Mouse (Mus musculus) liver, embryonic 12.5 days (tissue): Measurements from ENCODE around the gene Cd300a. TPM values are rescaled to one million over a fixed set of nuclear protein-coding genes. Genes with fewer than 3 reads are reported as not detected.

Experiments
- ATAC-seq: fragments of 200-750 bp; cut with Nextera tagmentation; 2 replicates; pipeline ENCODE4 v1.8.0; 2017; ENCODE audit warnings: moderate number of reproducible peaks, mild to moderate bottlenecking, moderate library complexity
- H3K27ac ChIP-seq: fragments of 300-500 bp; sonication (generic); 2 replicates; pipeline ENCODE4 v1.5.1; 2016; ENCODE audit warnings: mild to moderate bottlenecking
- H3K27me3 ChIP-seq: fragments of 300-500 bp; sonication (generic); replicated peaks from 2 replicates; pipeline ENCODE4 v1.6.1; 2016; ENCODE audit warnings: mild to moderate bottlenecking, moderate library complexity
- H3K36me3 ChIP-seq: fragments of 300-500 bp; sonication (generic); 2 replicates; pipeline ENCODE4 v1.6.1; 2016; ENCODE audit warnings: mild to moderate bottlenecking, moderate library complexity
- H3K4me1 ChIP-seq: fragments of 300-500 bp; sonication (generic); 2 replicates; pipeline ENCODE4 v1.6.1; 2016
- H3K4me2 ChIP-seq: fragments of 300-500 bp; sonication (generic); 2 replicates; pipeline ENCODE4 v1.6.1; 2016; ENCODE audit warnings: mild to moderate bottlenecking, moderate library complexity
- H3K4me3 ChIP-seq: fragments of 300-500 bp; sonication (generic); 2 replicates; pipeline ENCODE4 v1.5.1; 2016; ENCODE audit warnings: mild to moderate bottlenecking, moderate library complexity
- H3K9ac ChIP-seq: fragments of 300-500 bp; sonication (generic); 2 replicates; pipeline ENCODE4 v1.6.1; 2016; ENCODE audit warnings: mild to moderate bottlenecking, moderate library complexity
- H3K9me3 ChIP-seq: fragments of 300-500 bp; sonication (generic); replicated peaks from 2 replicates; pipeline ENCODE4 v1.6.1; 2016; ENCODE audit warnings: mild to moderate bottlenecking, moderate library complexity
- WGBS: fragments of 180-500 bp; shearing (Covaris S2); methylation state at CpG from one replicate; pipeline ENCODE4 v1.1.7; 2016; ENCODE audit not compliant: insufficient replicate concordance; 5-methylcytosine and 5-hydroxymethylcytosine counted together
- polyA plus RNA-seq: library from polyadenylated mRNA; unstranded; fragments of >200 nt; fragmentation: Nextera tagmentation; extraction: Ambion mirVana; gene quantifications from 2 replicates; pipeline ENCODE4 v1.2.1, GENCODE M21; 2016

Cd300a gene
- 3.7 and 4.6 TPM in 2 replicates for polyA plus RNA-seq

GRCm38 (mm10) chr11:114889991-114890518 is at the start of gene Cd300a:
TSS of gene Cd300a (plus strand) at chr11:114890041.
- 33% methylated on average over 18 of the region's 18 CpGs for WGBS
- Histone ChIP-seq H3K36me3 (no peaks in the 10 kb centered on the region), H3K9ac (peak within 1 kb of the TSS; percentile 9; the same call in 1 of the 2 replicates), H3K4me2 (peak within 1 kb of the TSS; percentile 51), H3K4me3 (peak within 1 kb of the TSS; percentile 28), H3K27me3 (0 out of 2 replicates have a peak, but pooled peaks cover 4% of the 10 kb centered on the region), H3K27ac (peak within 1 kb of the TSS; percentile 45; the same call in 1 of the 2 replicates), H3K4me1 (peaks cover 15% of the 10 kb centered on the region; the same call in 1 of the 2 replicates), H3K9me3 (no peaks in the 10 kb centered on the region)
- ATAC-seq, result no peak

- peak; percentile 57 for ATAC-seq
- Histone ChIP-seq H3K4me1 (peaks cover 29% of the 10 kb centered on the region), H3K4me2 (peak overlapping the region; percentile 35; the same call in 1 of the 2 replicates), H3K4me3 (no peak overlapping the region), H3K9ac (no peak overlapping the region), H3K27me3 (peaks cover 8% of the 10 kb centered on the region), H3K36me3 (no peaks in the 10 kb centered on the region), H3K27ac (no peak overlapping the region), H3K9me3 (no peaks in the 10 kb centered on the region)
- 13% methylated on average over 8 of the region's 8 CpGs for WGBS
These were observed 45.9 kb upstream of the Cd300a start for GRCm38 (mm10) chr11:114843818-114844463.

GRCm38 (mm10) chr11:114844464-114845220 is 45.2 kb upstream of the Cd300a start:
- 73% methylated on average over 7 of the region's 7 CpGs for WGBS
- H3K4me3 ChIP-seq, result no peak overlapping the region
- H3K9me3 ChIP-seq, result no peaks in the 10 kb centered on the region
- ATAC-seq, result no peak
- no peak overlapping the region for H3K9ac ChIP-seq
- peaks cover 15% of the 10 kb centered on the region for H3K27me3 ChIP-seq
- H3K36me3 ChIP-seq, result no peaks in the 10 kb centered on the region
- peak overlapping the region; percentile 35; the same call in 1 of the 2 replicates for H3K4me2 ChIP-seq
- peaks cover 33% of the 10 kb centered on the region for H3K4me1 ChIP-seq
- H3K27ac ChIP-seq, result peak overlapping the region; percentile 26; the same call in 1 of the 2 replicates

GRCm38 (mm10) chr11:114846336-114846735 is 43.5 kb upstream of the Cd300a start:
- Histone ChIP-seq H3K9ac (no peak overlapping the region), H3K9me3 (no peaks in the 10 kb centered on the region), H3K27me3 (peaks cover 32% of the 10 kb centered on the region), H3K4me1 (peaks cover 49% of the 10 kb centered on the region), H3K36me3 (no peaks in the 10 kb centered on the region), H3K27ac (no peak overlapping the region), H3K4me3 (no peak overlapping the region), H3K4me2 (no peak overlapping the region)
- WGBS, result 49% methylated on average over 4 of the region's 4 CpGs
- no peak for ATAC-seq

GRCm38 (mm10) chr11:114847008-114847407 is 42.8 kb upstream of the Cd300a start:
- ATAC-seq, result no peak
- Histone ChIP-seq H3K4me2 (no peak overlapping the region), H3K36me3 (no peaks in the 10 kb centered on the region), H3K9me3 (no peaks in the 10 kb centered on the region), H3K4me1 (peaks cover 56% of the 10 kb centered on the region), H3K4me3 (no peak overlapping the region), H3K9ac (no peak overlapping the region), H3K27me3 (peaks cover 38% of the 10 kb centered on the region), H3K27ac (no peak overlapping the region)
- WGBS, result 81% methylated on average over 5 of the region's 5 CpGs

- H3K4me3 ChIP-seq, result no peak overlapping the region
- H3K9me3 ChIP-seq, result no peaks in the 10 kb centered on the region
- 14% methylated on average over 2 of the region's 2 CpGs for WGBS
- H3K27me3 ChIP-seq, result peaks cover 64% of the 10 kb centered on the region
- no peak overlapping the region for H3K27ac ChIP-seq
- H3K4me2 ChIP-seq, result no peak overlapping the region
- peaks cover 60% of the 10 kb centered on the region for H3K4me1 ChIP-seq
- ATAC-seq, result no peak
- H3K9ac ChIP-seq, result no peak overlapping the region
- H3K36me3 ChIP-seq, result no peaks in the 10 kb centered on the region
These were observed 40.3 kb upstream of the Cd300a start for GRCm38 (mm10) chr11:114849572-114849971.

- WGBS, result 31% methylated on average over 5 of the region's 5 CpGs
- H3K27ac ChIP-seq, result peak overlapping the region; percentile 16; the same call in 1 of the 2 replicates
- ATAC-seq, result no peak
- H3K9ac ChIP-seq, result no peak overlapping the region
- no peaks in the 10 kb centered on the region for H3K9me3 ChIP-seq
- peak overlapping the region; percentile 77 for H3K4me2 ChIP-seq
- H3K4me1 ChIP-seq, result peaks cover 60% of the 10 kb centered on the region
- no peaks in the 10 kb centered on the region for H3K36me3 ChIP-seq
- H3K4me3 ChIP-seq, result peak overlapping the region; percentile 57
- H3K27me3 ChIP-seq, result peaks cover 69% of the 10 kb centered on the region
These were observed 39.8 kb upstream of the Cd300a start for GRCm38 (mm10) chr11:114850066-114850451.

GRCm38 (mm10) chr11:114850452-114851268 is 39.2 kb upstream of the Cd300a start, which contains the start of gene Gprc5c:
TSS of gene Gprc5c (plus strand) at chr11:114851152.
- Histone ChIP-seq H3K4me1 (peaks cover 60% of the 10 kb centered on the region), H3K9me3 (no peaks in the 10 kb centered on the region), H3K4me3 (peak within 1 kb of the TSS; percentile 57), H3K27ac (peak within 1 kb of the TSS; percentile 73), H3K9ac (peak within 1 kb of the TSS; percentile 59), H3K36me3 (no peaks in the 10 kb centered on the region), H3K27me3 (peaks cover 73% of the 10 kb centered on the region), H3K4me2 (peak within 1 kb of the TSS; percentile 77)
- WGBS, result 2% methylated on average over 37 of the region's 43 CpGs
- ATAC-seq, result peak; percentile 21; the same call in 1 of the 2 replicates

GRCm38 (mm10) chr11:114851269-114851607 is 38.6 kb upstream of the Cd300a start:
- H3K36me3 ChIP-seq, result no peaks in the 10 kb centered on the region
- 2% methylated on average over 27 of the region's 27 CpGs for WGBS
- peak overlapping the region; percentile 59 for H3K9ac ChIP-seq
- ATAC-seq, result no peak
- H3K9me3 ChIP-seq, result no peaks in the 10 kb centered on the region
- H3K4me1 ChIP-seq, result peaks cover 57% of the 10 kb centered on the region
- H3K4me2 ChIP-seq, result peak overlapping the region; percentile 77
- peaks cover 73% of the 10 kb centered on the region for H3K27me3 ChIP-seq
- peak overlapping the region; percentile 73 for H3K27ac ChIP-seq
- H3K4me3 ChIP-seq, result peak overlapping the region; percentile 57

GRCm38 (mm10) chr11:114851608-114852310 is 38.1 kb upstream of the Cd300a start:
- Histone ChIP-seq H3K27ac (peak overlapping the region; percentile 73), H3K9ac (peak overlapping the region; percentile 59), H3K4me3 (peak overlapping the region; percentile 57), H3K27me3 (peaks cover 73% of the 10 kb centered on the region), H3K9me3 (no peaks in the 10 kb centered on the region), H3K36me3 (no peaks in the 10 kb centered on the region), H3K4me1 (peaks cover 52% of the 10 kb centered on the region), H3K4me2 (peak overlapping the region; percentile 77)
- peak; percentile 43 for ATAC-seq
- 2% methylated on average over 62 of the region's 65 CpGs for WGBS
